Mouse (Mus musculus): ENCODE results near the gene Tspan2.

Gene Tspan2

DNA sequence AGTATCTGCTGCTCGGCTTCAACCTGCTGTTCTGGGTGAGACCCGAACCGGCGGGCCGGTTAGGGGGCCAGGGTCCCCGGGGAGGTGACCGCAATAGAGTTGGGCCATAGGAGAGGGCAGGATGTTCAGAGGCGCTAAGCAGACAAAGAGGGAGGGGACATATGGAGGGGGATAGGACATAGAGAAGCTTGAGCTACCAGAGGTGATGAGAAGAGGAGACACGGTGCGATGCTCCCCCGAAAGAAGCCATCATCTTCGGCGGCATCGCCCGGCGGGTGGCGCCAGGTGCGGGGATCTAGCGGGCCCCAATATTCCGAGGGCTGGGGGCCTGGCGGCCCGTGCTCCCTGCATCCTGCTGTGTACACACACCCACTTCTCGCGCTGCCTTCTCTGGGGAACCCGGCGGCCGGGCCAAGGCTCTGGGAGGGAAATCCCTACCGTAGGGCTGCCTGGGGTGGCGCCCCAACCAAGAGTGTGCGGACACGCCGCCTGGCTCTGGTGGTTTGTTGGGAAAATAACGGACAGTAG, 766 bp downstream of the Tspan2 start:
- DNase-seq (ENCODE audit: low spot score in 2 of 2), result peak; percentile 52 to 56

DNA sequence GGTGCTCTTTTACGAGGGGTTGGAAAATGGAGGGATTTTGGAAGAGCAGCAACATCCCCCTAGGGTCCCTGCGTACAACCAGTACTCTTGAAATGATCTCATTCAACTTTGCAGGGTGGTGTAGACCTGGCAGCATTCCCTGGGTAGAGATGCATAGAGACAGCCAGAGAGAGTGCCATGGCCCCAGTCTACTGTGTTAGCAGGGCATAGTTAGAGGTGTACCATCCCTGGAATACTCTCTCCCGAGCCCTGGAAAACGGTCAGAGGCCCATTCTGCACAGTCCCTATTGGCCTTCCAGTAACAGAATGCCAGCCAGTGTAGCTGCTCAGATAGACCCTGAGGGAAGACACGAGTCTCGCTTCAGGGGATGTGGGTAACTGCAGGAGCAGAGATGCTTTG, 1.3 kb downstream of the Tspan2 start:
- no peak for DNase-seq (ENCODE audit: low spot score in 2 of 2)

DNA sequence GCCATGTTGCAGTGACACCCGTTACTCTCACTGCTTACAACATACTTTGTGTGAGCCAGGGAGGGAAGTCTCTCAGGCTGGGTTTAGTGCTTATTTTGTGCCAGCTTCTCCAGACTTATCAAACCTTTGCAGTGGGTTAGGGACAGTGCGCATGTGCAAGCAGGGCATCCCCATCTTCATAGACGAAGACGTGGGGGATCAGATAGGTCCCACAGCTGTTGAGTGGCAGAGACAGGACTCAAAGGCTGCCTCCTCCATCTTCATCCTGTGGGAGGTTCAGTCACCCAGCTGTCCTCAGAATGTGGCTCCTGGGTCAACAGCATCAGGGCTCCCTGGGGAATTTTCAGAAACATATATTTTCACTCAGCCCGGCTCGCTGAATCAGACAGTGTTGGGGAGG, 2.1 kb downstream of the Tspan2 start:
- no peak for DNase-seq (ENCODE audit: low spot score in 2 of 2)

DNA sequence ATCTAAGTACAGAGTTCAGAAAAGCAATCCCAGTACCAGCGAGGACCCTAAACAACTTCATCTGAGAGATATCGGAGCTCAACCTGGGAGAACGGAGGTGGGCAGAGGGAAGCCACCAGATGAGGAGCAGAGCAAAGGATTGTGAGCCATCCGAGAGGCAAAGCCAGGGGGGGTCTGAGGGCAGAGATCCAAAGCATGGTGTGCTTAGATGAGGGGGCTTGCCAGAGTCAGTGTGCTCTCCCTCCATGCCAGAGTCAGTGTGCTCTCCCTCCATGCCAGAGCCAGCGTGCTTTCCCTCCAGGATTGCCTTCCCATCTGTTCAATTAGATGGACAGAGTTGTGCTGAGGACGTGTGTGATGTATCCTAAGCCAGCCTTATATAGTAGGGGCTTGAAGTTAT, 2.8 kb downstream of the Tspan2 start:
- DNase-seq (ENCODE audit: low spot score in 2 of 2), result no peak

DNA sequence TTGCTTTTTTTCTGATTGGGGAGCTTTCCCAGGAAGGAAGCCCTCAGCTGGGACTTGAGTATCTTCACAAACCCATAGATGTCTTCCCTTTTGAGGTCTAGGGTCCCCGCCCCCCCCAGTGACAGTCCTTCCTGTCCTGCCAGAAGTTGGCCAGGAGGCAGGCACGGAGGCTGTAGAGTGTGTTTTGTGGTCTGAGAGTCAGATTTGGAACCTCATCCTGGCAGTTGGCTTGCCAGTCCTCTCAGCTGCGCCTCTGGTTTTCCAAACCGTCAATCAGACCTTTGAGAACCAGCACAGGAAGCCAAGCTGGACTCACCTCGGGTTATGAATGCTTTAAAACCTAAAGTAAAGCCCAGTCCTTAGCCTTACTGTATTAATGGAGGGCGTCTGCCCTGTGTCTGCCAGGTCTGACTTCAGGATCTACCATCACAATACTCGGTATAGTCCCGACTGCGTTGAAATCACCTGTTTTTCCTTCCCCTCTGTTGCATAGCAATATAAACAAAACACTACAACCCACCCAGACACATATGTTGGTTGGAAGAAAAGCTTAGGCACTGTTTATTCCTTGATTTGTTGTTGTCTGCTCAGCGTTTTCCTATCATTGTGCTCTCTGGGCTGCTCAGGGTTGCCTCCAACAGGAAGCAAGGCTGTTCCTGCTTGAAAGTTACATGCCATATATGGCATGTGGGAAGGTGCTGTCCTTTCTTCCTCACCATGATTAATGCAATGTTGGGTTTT, 4.0 kb downstream of the Tspan2 start:
- DNase-seq (ENCODE audit: low spot score in 2 of 2), result no peak

DNA sequence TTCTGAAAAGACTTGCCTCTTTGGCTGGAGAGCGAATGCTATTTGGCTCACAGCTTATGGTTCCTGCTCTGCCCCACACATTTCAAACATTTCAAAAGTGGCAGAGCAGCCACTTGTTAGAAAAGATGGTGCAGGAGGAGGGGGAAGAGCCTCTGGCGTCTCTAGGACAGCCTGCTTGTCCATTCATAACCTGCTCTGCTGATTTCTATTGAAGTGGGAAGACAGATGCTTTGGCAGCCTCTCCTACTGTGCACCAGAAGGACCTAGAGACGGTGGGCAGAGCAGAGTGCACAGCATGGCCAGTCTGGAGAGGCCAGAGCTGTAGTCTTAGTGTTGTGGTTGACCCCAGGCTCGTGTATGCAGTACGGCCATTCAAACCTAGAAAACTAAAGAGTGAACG, 4.6 kb downstream of the Tspan2 start:
- no peak for DNase-seq (ENCODE audit: low spot score in 2 of 2)

DNA sequence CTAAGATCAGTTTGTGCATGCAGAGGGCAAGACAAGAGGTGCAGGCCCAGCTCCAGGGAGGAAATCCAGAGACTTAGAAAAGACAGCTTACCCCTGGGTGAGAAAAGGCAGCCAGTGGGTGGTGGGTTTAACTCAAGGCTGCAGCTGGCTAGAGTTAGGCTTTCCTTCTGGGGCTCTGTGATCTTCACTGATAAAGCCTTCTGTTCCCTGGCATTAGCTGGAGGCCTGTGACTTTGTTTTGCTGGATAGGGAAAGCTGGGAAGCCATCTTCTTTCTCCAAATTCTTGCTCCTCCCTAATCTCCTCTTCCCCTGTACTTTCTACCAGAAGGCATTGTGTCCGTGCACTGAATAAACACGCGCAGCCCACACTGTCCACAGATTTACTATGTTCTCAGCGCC, 8.4 kb downstream of the Tspan2 start:
- no peak for DNase-seq (ENCODE audit: low spot score in 2 of 2)

DNA sequence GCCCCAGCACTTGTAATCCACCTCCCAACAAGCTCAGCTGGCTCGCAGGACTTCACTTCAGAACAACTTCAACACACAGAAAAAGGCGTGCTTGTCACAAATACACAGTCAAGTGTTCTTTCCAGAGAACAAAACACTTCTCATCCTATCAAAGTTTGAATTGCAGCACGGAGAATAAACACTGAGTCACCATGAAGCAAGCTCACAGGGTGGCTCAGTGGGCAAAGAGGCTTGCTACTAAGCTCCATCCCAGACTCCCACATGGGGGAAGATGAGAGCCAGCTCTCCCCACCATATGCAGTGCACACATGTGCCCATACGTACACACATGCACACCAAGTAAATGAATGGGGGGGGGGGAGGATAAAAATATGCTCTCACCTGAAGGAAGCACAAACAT, 8.9 kb downstream of the Tspan2 start:
- DNase-seq (ENCODE audit: low spot score in 2 of 2), result no peak

DNA sequence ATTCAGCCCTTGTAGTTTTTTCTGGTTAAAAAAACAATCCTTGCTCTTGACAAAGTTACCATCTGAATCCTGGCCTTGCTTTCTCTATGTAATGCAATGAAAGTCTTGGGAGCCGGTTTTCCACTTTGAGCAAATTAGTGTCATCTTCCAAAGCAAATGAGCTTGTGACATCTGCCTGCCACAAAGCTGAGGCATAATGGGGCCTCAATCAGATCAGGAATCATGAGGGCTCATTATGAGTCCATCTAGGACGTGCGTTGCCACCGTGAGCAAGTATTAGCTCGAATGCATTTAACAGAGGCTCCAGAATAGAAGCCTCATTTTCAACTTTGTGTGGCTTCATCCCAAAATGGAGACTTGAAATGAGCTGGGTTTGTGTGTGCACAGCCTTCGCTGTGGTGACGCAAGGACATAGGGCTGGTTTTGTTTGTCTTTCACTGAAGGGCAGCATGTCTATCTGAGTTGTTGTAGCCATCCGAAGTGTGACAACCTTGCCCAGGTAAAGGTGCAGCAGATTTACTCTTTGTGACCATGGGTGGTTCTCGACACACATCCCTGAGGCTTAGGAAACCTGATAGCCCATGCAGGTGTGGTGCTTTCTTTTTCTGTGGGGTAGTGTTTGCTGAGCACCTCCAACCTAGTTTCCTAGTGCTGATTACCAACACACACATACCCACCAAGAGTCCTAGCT, 9.6 kb downstream of the Tspan2 start:
- no peak for DNase-seq (ENCODE audit: low spot score in 2 of 2)

DNA sequence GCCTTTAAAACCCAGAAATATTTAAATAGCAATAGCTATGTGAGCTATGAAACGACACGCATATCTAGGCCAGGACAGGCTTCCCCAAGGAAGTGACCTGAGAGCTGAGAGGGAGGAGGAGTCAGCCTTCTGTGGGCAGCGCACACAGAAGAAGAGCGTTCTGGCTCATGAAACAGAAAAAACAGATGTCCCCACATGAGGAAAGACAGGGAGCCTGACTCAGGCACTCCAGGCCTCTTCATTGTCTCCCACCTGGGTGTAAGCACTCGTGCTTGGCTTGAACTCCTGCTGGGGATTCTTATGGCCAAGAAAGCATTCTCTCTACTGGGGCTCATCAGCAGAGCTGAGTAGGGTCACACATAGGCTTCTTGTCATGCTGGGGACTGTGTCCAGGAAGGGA, 10.3 kb downstream of the Tspan2 start:
- no peak for DNase-seq (ENCODE audit: low spot score in 2 of 2)

DNA sequence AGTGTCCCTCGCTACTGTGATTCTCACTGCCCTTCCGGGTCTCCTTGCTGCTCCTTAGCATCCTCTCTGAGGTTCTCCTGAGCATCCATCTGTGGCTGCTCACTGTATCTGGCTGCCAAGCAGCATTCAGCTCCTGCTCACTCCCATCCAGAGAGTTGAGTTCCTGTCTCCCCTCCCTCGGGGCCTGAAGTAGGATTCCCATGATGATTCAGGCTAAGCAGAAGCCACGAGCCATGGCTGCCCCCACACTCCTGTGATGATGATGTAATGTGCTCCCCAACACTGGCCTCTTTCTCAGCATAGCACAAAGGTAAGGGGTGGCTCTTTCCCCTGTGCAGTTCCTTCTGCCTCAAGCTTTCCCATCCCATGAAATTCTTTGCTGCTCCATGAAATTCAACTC, 11.8 kb downstream of the Tspan2 start:
- DNase-seq (ENCODE audit: low spot score in 2 of 2), result no peak

DNA sequence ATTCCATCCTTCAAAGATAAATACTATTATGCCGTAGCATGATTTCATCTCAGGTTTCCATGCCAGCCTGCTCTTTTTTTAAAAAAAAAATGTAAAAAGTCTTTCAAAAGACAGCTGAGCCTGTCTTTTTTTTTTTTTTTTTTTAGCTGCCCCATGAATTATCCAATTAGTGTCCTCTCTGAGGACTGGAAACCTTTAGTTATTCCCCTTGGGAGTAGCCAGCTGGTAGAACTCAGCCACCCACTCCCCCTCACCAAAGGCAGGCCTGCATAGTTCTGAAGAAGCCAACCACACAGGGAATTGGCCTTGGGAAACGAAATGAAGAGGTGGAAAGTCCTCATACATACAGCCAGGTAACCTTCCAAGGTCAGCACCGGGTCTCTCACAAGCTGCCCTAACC, 13.7 kb downstream of the Tspan2 start:
- no peak for DNase-seq (ENCODE audit: low spot score in 2 of 2)

DNA sequence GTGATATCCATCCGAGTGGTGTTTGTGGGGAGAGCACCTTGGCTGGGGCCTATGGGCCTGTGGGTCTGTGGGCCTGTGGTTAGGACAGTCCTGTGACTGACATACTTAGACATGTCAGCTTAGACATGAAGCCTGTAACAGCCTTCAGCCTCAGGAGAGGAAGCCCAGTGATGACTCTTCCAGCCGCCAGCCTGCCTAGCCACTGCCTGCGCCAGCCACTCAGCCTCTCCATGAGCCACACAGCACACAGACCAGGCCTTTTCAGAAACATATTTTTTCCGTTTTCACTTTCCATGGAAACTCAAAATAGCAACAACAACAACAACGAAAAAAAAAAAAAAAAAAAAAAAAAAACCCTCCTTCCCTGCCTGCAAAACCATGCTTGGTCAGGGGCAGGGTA, 14.4 kb downstream of the Tspan2 start:
- no peak for DNase-seq (ENCODE audit: low spot score in 2 of 2)

DNA sequence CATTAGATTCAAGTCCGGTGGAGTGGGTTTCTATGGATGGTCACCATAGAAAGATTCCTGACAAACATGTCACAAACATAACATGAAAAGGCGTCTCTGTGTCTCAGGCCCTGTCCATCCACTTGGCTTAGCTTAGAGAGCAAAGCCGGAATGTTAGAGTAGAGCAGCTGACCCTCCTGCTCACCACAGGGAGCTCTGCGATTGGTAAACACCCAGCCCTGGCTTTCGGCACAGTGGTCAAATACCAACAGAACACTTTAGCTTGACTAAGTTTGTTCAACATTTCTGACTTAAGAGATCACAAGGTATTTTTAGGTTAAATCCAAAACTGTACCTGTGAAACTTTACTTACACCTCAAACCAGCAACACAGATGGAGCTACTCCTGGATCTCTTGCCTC, 16.8 kb downstream of the Tspan2 start:
- DNase-seq (ENCODE audit: low spot score in 2 of 2), result no peak

DNA sequence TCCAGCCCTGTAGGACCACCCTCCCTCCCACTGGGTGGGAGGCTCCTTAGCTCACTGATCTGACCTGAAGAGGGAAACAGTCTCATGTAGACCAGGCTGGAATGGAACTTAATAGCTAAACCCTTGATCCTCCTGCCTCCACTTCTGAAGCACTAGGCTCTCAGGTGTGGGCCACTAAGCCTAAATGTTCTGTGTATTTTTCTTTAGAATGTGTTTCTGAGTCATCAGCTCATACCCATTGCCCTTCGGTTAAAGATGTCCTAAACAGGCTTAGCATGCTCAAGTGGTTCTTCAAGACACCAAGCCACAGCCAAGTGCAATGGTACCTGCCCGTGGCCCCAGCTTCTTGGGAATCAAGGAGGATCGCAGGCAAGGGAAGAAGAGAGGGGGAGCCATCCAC, 17.2 kb downstream of the Tspan2 start:
- DNase-seq (ENCODE audit: low spot score in 2 of 2), result no peak

DNA sequence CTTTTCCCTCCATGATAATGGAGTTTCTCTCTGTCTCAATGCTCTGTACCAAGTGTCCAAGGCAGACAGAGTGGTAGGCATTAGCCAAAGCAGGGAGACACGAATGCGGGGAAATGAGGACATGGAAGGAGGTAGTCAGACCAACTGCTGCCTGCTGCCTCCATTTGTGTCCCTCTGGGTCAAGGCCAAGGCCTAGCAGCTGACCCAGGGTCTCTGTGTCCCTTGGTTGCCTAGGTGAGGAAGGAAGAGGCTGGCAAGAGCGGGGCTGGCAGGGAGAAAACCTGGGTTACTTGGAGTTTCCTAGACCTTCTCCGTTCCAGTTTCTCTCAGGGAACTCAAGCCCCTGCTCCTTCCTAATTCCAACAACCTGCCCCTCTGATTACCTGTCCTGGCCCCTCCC, 17.7 kb downstream of the Tspan2 start:
- DNase-seq (ENCODE audit: low spot score in 2 of 2), result no peak

DNA sequence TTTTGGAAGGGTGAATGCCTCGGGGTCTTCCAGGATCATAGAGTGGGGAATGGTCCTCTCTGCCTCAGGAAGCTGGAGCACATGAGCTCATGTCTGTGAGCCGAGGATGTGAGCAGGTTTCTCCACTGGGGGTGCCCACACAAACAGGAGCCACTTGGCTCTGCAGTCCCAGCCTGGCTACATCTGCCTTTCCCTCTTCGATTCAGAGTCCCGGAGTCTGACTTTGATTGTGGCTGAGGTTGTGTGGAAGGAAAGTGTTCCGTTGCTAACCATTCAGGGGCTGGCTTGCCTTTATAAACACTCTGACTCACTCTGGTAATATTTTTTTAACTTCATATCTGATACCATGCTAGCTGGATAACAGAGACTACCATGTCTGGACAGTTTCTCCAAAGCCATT, 18.1 kb downstream of the Tspan2 start:
- no peak for DNase-seq (ENCODE audit: low spot score in 2 of 2)

DNA sequence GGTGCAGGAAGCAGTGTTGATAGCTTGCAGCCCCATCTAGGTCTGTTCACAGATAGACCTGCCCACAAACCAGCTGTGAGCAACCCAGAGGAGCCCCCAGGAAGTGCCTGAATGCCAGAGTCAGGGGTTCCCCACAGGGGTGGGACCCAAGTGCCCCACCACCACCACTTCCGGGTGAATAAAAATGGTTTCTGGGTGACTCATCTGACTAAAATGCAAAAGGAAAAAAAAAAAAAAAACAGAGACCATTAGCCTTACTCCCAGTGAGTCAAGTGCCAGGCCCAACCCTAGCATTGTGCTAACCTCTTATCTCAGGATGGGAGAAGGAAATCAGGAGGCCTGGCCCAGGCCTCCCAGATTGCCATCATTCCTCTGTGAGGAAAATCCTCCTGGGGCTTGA, 21.5 kb downstream of the Tspan2 start:
- peak; percentile 72 to 81 for DNase-seq (ENCODE audit: low spot score in 2 of 2)

DNA sequence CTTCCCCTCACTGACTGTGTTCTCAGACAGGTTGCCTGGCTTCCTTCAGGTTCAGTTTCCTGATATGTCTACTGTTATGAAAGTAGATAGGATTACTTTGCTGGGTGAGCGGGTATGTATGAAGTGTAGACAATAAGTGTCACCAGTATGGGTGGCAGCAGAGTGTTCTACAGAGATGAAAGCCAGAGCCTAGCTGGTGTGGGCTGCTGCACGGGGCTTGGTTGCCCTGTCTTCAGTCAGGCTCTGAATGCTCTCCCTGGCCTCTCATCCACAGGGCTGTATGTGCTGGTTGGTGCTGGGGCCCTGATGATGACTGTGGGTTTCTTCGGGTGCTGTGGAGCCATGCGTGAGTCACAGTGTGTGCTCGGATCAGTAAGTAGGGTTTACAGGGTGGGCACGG, 22.7 kb downstream of the Tspan2 start:
- no peak for DNase-seq (ENCODE audit: low spot score in 2 of 2)

DNA sequence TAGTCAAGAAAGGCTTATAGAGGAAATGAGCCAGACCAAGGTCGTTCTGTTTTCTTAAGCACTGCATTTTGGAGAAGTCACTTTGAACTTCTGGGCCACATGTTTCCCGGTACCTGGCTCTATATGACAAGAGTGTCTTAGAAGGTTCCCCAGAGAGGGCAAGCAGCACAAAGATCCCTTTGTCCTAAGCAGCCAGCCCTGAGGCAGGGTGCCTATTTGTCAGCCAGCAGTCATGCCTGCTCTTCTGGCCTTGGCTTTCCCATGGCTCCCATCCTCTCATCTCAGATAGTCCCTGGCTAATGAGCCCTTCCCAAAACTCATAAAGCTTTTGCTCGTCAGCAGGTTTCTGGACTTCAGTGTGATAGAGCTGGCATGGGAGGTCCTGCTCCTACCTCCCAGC, 25.9 kb downstream of the Tspan2 start:
- DNase-seq (ENCODE audit: low spot score in 2 of 2), result no peak

DNA sequence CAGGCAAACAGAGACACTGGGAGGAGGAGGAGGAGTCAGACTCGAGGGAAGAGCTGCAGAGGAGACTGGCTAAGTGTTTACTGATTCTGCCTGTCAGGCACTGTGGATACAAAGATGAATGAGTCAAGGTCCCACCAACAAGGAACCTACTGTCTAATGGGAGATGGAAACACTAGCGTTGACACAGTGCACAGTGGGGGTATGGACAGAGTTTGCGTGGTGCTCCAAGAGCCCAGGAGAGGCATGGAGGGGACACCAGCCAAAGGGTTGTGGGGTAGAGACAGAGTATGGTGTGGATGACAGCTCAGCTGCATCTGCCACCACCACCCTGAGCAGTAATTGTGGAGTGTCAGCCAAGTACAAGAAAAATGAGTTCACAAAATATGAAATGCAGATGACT, 28.1 kb downstream of the Tspan2 start:
- DNase-seq (ENCODE audit: low spot score in 2 of 2), result no peak

DNA sequence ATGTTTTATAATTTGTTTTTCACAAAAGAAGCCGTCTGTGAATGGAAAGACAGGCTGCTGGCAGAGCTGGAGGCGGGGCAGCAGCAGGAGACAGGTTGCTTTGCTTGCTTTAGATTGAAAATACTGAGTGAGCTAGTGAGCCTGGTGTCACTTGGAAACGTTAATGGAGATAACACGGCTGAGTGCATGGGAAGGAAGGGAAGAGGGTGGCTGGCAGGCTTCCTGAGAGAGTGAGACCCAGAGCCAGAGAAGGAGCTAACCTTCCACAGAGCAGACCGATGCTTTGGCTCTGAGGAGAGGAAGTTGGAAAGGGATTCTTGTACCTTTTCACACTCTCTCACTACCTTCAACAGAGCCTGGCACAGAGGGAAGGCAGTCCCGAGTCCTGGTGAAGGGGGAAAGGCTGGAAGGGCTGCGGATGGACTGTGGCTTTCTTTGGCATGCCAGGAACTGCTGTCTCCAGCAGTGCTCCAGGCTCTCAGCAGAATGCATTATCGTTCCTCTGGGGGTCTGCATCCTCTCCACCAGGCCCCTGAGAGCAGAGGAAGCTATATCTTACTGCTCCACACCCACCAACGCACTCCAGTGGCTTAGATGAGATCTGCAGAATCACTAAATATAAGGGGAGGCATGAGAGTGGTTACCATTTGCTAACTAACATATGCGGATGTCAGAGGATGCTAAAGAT, 29.5 kb downstream of the Tspan2 start:
- DNase-seq (ENCODE audit: low spot score in 2 of 2), result no peak

DNA sequence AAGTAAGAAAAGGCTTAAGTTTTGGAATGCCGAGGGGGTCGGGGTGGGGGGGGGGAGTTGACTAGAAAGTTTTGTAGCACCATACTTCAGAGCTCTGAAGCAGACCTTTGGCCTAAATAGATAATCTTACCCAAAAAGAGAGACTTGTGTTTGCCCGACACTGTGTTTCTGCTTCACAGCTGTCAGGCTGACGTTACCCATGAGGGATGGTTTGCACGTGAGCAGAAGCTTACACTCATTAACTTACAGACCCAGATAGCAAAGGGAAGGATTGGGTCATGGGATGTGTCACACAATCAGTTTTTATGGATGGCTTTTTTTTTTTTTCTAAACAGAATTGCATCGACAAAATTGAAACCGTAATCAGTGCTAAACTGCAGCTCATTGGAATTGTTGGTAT, 30.5 kb downstream of the Tspan2 start:
- no peak for DNase-seq (ENCODE audit: low spot score in 2 of 2)
